Mouse (Mus musculus) embryonic stem cell, embryonic (primary cell): Measurements from ENCODE around the gene Nol3.

Experiments
- CTCF ChIA-PET, 4 experiments: fragments of 300-600 bp in 2 of 4; fragments of 350-600 bp in 2 of 4; sonication (Branson Sonifier 250); formaldehyde crosslinking; loops; one replicate each; lab custom pipeline; 2022; ENCODE audit warnings: inconsistent platforms in 2 of 4; lab: Charles Lee
- POLR2A ChIA-PET, 4 experiments: fragments of 300-600 bp in 2 of 4; fragments of 350-600 bp in 2 of 4; sonication (Branson Sonifier 250); formaldehyde crosslinking; loops; one replicate each; lab custom pipeline; 2022; ENCODE audit warnings: antibody characterized with exemption in 4 of 4, inconsistent platforms in 1 of 4; lab: Charles Lee

Nol3 gene

GRCm38 (mm10) chr8:105303874-105304273 is 27.9 kb downstream of the Nol3 start:
- CTCF ChIA-PET: interaction anchor here in 2 of 4 experiments (0.6 to 1.0 kb wide), 2 partner anchors 50 to 70 kb away, joined by 3 read pairs; no protein-coding TSS in a partner anchor
- POLR2A ChIA-PET: interaction anchor here in 3 of 4 experiments (0.5 to 3.8 kb wide), 19 partner anchors 9 to 271 kb away, joined by 3 to 17 read pairs (median 4); partner anchors contain the start of gene 4931428F04Rik (in 2 of the 3)

GRCm38 (mm10) chr8:105304325-105305210 is 28.6 kb downstream of the Nol3 start:
- CTCF ChIA-PET: interaction anchor here in 2 of 4 experiments (0.6 to 1.5 kb wide), 5 partner anchors 14 to 1576 kb away, joined by 3 to 5 read pairs (median 3); no protein-coding TSS in a partner anchor
- POLR2A ChIA-PET: interaction anchor here (0.5 to 3.8 kb wide), 25 partner anchors 8 to 345 kb away, joined by 3 to 17 read pairs (median 4); partner anchors contain the start of genes 4931428F04Rik (in 2 of the 4), E2f4 (in 1 of the 4), Exoc3l (in 1 of the 4) and Hsd11b2 (in 1 of the 4)

GRCm38 (mm10) chr8:105305211-105306145 is 29.5 kb downstream of the Nol3 start, which contains the start of gene Elmo3:
TSS of gene Elmo3 (plus strand) at chr8:105305601.
- ChIA-PET CTCF (interaction anchor here in 3 of 4 experiments (0.6 to 1.5 kb wide), 6 partner anchors 15 to 1575 kb away, joined by 3 to 5 read pairs (median 3); no protein-coding TSS in a partner anchor), POLR2A (interaction anchor here (0.5 to 3.8 kb wide), 24 partner anchors 8 to 344 kb away, joined by 3 to 14 read pairs (median 4); partner anchors contain the start of genes E2f4 (in 2 of the 4), 4931428F04Rik (in 1 of the 4), Exoc3l (in 1 of the 4) and Fhod1 (in 1 of the 4))

GRCm38 (mm10) chr8:105306146-105306691 is 30.3 kb downstream of the Nol3 start:
- ChIA-PET POLR2A (interaction anchor here in 3 of 4 experiments (0.5 to 3.8 kb wide), 12 partner anchors 9 to 213 kb away, joined by 3 to 14 read pairs (median 4); partner anchors contain the start of genes E2f4 (in 2 of the 3), 4931428F04Rik (in 1 of the 3), Fhod1 (in 1 of the 3) and Hsd11b2 (in 1 of the 3)), CTCF (interaction anchor here in 2 of 4 experiments (0.9 to 1.5 kb wide), 3 partner anchors 15 to 68 kb away, joined by 3 to 4 read pairs (median 3); no protein-coding TSS in a partner anchor)

DNA sequence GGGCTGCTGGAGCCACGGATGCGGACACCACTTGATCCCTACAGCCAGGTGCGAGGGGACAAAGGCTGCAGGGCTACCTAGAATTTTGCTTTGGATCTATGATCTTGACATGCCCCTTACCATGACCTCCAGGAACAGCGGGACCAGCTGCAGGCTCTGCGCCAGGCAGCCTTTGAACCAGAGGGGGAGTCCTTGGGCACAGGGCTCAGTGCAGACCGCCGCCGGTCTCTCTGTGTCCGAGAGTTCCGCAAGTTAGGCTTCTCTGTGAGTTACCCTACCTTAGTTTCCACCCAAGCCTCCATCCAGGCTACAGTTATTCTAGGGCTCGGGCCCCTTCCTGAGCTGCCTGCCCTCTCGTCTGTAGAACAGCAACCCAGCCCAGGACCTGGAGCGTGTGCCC is 31.7 kb downstream of the Nol3 start:
- POLR2A ChIA-PET: interaction anchor here in 3 of 4 experiments (0.6 to 1.7 kb wide), 8 partner anchors 9 to 28 kb away, joined by 3 to 5 read pairs (median 4); partner anchors contain the start of genes 4931428F04Rik (in 1 of the 3) and E2f4 (in 1 of the 3)

DNA sequence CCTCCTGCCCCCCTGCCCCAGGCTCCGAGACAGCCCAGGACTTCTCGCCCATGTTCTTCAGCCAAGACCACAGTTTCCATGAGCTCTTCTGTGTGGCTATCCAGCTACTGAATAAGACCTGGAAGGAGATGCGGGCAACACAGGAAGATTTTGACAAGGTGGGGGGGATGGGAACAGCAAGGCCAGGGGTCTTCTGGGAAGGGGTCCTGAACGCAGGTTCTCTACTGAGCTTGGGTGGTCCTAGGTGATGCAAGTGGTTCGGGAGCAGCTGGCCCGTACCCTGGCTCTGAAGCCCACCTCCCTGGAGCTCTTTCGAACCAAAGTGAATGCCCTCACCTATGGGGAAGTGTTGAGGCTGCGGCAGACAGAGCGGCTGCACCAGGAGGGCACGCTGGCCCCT is 32.5 kb downstream of the Nol3 start:
- CTCF ChIA-PET: interaction anchor here in 2 of 4 experiments (0.8 to 1.2 kb wide), 3 partner anchors 11 to 18 kb away, joined by 3 read pairs; partner anchors contain the start of gene E2f4 (in 1 of the 2)
- POLR2A ChIA-PET: interaction anchor here in 3 of 4 experiments (0.8 to 1.7 kb wide), 10 partner anchors 8 to 27 kb away, joined by 3 to 5 read pairs (median 4); partner anchors contain the start of genes E2f4 (in 2 of the 3) and 4931428F04Rik (in 1 of the 3)

More for the DNA sequence above, 31.7 kb downstream of the Nol3 start:
- CTCF ChIA-PET: interaction anchor here in 3 of 4 experiments (0.6 to 1.2 kb wide), 3 partner anchors 10 to 17 kb away, joined by 3 to 15 read pairs (median 3); partner anchors contain the start of gene E2f4 (in 1 of the 3)

- ChIA-PET POLR2A (interaction anchor here in 3 of 4 experiments (0.8 to 1.7 kb wide), 8 partner anchors 10 to 26 kb away, joined by 3 to 5 read pairs (median 4); partner anchors contain the start of genes E2f4 (in 2 of the 3) and 4931428F04Rik (in 1 of the 3)), CTCF (interaction anchor here in 2 of 4 experiments (0.7 to 1.2 kb wide), 3 partner anchors 18 to 65 kb away, joined by 3 read pairs; no protein-coding TSS in a partner anchor)
Observed at GRCm38 (mm10) chr8:105309142-105309847, 33.4 kb downstream of the Nol3 start.

DNA sequence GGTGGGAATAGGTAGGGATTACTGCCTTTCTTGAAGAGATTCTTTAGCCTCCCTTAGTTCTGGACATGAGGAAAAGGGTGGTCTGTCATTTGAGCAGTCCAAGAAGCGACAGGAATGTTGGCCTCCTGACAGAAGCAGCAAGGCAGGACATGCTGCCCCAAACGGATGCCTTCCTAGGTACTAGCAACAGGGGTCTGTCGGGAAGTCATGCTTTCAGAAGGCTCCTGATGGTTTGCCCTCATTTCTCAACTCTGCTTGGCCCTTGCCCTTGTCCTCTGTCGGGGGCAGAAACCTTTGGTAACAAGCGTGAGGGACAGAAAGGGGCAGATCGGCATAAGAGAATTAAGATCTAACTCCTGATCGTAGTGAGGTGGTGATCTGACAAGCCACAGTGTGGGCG is 34.2 kb downstream of the Nol3 start:
- POLR2A ChIA-PET: interaction anchor here in 1 of 4 experiments (0.5 to 1.0 kb wide), 2 partner anchors 21 to 289 kb away, joined by 3 read pairs; partner anchors contain the start of gene 4931428F04Rik
- CTCF ChIA-PET: interaction anchor here in 1 of 4 experiments (1.2 kb wide), 1 partner anchor 19 kb away, joined by 3 read pairs; no protein-coding TSS in a partner anchor

DNA sequence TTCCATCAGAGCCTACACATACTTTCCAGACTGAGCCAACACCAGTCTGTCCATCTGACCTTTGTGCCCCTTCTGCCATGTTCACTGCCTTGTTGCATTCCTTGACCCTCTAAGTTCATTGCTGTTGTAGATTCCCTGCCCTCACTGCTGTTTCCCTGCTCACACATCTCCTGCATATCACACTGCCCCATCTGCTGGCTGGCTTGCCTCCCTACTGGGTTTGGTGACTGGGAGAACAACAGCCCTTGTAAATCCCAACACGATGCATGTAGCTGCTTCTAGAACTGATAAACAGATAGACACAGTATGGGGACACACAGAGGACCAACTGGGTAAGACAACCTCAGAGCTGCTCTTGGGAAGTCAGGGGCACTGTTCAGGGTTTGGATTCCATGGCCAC is 35.8 kb downstream of the Nol3 start:
- CTCF ChIA-PET: no interaction called here
- POLR2A ChIA-PET: interaction anchor here in 2 of 4 experiments (0.7 to 1.8 kb wide), 3 partner anchors 13 to 24 kb away, joined by 3 to 8 read pairs (median 4); no protein-coding TSS in a partner anchor

- ChIA-PET POLR2A (interaction anchor here in 2 of 4 experiments (0.5 to 1.8 kb wide), 4 partner anchors 9 to 93 kb away, joined by 3 to 8 read pairs (median 6); partner anchors contain the start of gene Exoc3l (in 1 of the 2)), CTCF (interaction anchor here in 2 of 4 experiments (0.5 to 0.6 kb wide), 2 partner anchors 35 to 703 kb away, joined by 5 to 8 read pairs; partner anchors contain the start of gene Fhod1 (in 1 of the 2))
Observed at GRCm38 (mm10) chr8:105312891-105313481, 37.0 kb downstream of the Nol3 start.

GRCm38 (mm10) chr8:105313622-105314402 is 37.9 kb downstream of the Nol3 start:
- POLR2A ChIA-PET: interaction anchor here in 3 of 4 experiments (0.5 to 2.4 kb wide), 6 partner anchors 9 to 508 kb away, joined by 3 to 17 read pairs (median 5); no protein-coding TSS in a partner anchor
- CTCF ChIA-PET: interaction anchor here in 1 of 4 experiments (0.6 kb wide), 1 partner anchor 276 kb away, joined by 6 read pairs; no protein-coding TSS in a partner anchor

GRCm38 (mm10) chr8:105315073-105315769 is 39.3 kb downstream of the Nol3 start:
- ChIA-PET CTCF (interaction anchor here in 1 of 4 experiments (0.6 kb wide), 1 partner anchor 24 kb away, joined by 3 read pairs; no protein-coding TSS in a partner anchor), POLR2A (interaction anchor here in 3 of 4 experiments (0.7 to 2.8 kb wide), 11 partner anchors 9 to 24 kb away, joined by 3 to 7 read pairs (median 4); partner anchors contain the start of gene E2f4 (in 1 of the 3))

GRCm38 (mm10) chr8:105317941-105318340 is 42.0 kb downstream of the Nol3 start:
- CTCF ChIA-PET: no interaction called here
- POLR2A ChIA-PET: interaction anchor here in 2 of 4 experiments (0.6 to 2.2 kb wide), 8 partner anchors 9 to 148 kb away, joined by 3 to 6 read pairs (median 4); partner anchors contain the start of genes E2f4 (in 1 of the 2), Lrrc29 (in 1 of the 2) and Tmem208 (in 1 of the 2)
